Mouse (Mus musculus) gonadal fat pad, adult 2 months (tissue): ENCODE measurements at regions not wholly inside any gene's neighbourhood (a gene's known extent, or its start where the extent isn't known, plus 50 kb on each side); places are given as distances from the start of the nearest gene placed in this dataset.
A peak's percentile ranks its signal among the peaks of the same experiment; 100 is the strongest.

Experiments
- DNase-seq: peaks from one replicate; pipeline ENCODE4 v3.0.0-alpha.2; 2012; ENCODE audit warnings: low read depth

DNA sequence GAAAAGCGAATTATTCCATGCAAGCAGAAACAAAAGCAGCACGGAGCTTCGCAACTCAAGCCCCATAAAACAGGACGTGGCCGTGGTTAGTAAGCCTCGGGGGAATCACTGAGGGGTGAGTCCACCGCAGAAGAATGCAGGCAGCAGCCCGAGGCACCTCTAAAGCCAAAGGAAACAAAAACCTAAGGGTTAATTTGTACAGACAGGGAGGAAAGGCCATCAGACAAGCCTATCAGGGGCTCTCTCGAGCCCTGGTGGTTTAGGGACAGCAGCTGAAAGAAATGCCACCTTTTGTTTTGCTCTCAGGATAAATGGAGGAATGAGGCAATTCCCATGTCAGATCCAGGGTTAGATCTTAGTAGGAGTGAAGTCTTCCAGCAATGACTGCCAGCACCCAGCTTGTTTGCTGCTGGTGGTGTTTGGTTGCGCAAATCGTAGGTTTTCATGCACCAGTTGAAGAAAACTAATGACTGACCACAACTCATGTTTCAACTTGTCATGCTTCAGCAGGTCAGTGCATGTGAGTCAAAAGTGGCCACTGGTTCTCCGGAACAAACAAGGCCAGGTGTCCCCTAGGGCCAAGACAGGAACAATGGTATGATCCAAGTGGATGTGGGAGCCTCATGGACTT lies 173.9 kb upstream of the Dapk1 start:
- DNase-seq, result peak; percentile 97

DNA sequence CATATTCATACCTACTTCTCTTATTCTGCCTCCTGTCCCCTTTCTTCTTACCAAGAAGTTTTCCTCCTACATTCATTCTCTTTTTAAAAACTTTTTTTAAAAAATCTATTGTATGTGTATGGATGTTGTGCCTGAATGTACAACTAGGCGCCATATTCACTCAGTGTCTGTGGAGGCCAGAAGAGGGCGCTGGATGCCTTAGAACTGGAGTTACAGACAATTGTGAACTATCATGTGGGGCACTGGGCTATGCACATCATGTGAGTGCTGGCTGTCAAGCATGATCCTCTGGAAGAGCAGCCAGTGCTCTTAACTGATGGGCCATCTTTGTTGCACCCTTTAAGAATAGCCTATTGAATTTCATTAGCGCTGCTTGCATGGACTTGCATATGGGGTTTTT lies 172.6 kb upstream of the Dapk1 start:
- no peak for DNase-seq

DNA sequence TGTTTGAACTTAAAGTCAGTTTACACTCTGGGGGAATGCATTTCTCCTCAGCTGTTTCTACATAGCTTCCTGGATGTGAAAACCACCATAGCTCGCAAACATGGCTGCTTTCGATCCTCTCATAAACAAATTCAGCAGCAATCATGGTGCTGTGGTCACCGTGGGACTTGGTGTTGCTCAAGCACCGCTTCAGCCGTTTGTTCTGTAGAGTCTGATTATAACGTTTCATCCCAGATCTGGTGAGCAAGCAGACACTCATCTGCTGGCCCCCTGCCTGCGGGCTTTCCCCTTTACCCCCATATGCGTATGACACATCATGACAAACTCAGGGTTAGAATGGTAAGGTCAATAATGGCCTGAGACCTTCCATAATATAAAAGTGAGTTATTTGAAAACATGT lies 170.3 kb upstream of the Dapk1 start:
- no peak for DNase-seq

DNA sequence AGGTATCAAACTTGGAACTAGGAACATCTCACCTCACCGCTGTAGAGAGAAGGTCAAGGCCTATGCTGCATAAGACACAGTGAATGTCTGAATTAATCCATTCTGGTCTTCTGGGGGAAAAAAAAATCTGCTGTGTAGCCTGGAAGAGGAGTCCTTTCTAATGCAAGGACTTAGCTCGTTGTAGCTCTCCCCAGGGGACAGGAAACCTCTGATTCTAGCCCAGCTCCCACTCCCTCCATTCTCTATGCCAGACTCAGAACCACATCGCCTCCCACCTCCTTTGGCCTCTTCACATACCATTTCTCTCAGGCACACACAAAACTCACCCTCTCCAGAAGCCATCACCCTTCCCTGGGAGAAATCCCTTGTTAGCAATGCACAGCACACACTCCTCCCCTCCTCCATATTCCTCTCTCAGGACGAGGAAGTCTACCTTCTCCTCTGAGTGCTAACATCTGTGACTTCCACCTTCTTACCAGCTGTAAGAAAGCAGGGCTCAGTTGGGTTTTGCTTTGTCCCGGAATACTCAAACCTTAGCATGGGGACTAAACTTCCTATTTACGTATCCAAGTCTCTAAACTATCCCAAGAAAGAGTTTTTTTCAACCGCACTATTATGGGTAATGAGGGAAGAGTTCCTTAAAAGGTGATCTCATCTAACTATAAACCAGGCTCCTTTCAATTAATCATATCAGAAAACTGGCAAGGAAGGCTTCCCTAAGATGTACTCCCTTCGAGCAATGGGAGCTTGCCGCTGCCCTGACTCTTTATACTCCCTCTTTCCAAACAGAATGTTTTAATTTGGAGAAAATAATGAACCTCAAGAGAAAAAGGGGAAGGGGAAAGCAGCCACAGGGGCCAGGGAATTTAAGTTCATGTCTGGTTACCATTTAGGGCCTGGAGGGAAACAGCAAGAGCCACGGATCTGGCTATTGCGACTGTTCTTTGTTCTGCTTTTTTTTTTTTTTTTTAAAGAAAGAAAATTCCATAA lies 167.2 kb upstream of the Dapk1 start:
- DNase-seq, result no peak

DNA sequence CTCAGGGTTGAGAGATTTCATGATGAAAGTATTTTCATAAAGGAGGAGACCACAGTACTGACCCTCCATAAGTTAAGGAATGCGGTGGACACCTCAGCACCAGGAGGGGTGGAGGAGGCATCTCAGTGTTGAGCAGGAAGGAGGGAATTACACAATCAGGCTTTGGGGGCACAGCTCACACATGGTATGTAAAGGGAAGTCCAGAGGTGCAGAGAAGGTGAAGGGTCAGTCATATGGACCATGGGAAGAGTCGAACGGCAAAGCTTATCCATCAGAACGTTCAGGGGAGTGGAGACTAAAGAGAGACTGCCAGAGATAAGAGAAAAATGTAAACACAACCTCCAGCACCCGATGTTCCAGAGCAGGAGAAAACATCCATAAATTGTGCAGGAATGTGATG lies 166.4 kb upstream of the Dapk1 start:
- DNase-seq, result no peak

DNA sequence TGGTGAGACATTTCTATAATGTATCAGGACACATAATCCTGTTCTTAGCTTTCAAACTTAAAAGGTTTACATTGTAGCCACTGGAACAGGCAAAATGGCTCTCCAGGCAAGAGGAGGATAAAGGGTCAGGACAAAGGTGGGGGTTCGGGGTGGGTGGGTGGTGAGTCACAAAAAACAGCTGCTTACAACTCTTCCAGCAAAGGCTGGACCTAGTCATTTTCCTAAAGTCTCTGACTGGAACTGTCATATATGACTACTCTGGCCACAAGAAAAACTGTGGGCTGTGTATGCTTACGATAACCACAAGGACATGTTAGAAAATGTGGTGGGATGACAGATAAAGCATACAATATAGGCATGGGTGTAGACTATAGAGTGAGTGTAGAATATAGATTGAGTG lies 163.6 kb upstream of the Dapk1 start:
- DNase-seq, result no peak

DNA sequence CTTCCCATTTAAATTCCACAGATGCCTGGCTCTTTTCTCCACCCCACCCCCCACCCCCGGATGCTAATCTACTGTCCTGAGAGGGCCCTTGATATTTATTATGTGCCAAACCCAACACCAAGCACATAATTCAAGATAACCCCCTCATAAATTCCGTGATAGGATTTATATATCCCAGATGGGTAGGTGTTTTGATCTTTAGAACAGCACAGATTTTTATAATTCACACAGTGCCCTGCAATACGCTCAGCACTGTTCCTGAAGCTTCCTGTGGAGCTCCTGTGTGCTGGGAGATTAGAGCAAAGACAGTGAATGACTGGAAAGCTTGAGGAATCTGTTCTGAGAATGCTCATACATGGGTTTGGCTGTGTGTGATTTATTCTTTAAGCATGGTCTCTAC lies 161.2 kb upstream of the Dapk1 start:
- no peak for DNase-seq

DNA sequence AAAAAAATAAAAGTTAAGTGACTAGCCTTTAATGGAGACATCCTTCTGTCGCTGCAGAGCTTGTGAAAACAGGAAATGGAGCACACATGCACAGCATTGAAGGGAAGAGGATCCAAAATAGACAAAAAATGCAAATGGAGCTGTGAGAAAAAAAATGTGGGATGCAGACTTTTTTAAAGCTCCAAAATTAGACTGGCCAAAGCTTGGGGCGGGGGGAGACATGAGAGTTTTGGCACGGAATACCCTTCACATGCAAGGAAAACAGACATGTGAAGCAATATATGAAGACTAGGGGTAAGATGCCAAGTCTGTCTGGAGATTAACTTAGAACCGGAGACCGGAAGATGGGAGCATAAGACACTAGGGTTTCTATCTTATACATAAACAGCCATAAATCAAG lies 156.6 kb upstream of the Dapk1 start:
- no peak for DNase-seq

DNA sequence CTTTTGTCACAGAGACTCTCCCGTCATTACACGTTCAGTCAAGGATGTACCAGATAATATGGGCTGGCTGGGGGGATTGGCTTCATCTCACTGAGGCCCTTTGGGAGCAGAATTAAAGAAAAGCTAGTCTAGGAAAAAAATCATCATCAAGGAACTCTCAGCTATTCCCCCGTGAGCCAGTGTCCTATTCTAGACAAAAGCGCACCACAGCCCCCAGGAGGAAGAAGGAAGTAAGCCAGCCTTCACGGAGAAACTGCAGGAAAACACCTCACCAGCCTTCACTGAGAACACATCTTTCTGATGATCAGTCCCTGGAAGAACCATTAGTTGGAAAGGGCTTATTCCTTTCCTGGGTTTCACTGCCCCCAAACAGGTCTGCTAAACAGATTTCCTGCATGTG lies 154.8 kb upstream of the Dapk1 start:
- no peak for DNase-seq

DNA sequence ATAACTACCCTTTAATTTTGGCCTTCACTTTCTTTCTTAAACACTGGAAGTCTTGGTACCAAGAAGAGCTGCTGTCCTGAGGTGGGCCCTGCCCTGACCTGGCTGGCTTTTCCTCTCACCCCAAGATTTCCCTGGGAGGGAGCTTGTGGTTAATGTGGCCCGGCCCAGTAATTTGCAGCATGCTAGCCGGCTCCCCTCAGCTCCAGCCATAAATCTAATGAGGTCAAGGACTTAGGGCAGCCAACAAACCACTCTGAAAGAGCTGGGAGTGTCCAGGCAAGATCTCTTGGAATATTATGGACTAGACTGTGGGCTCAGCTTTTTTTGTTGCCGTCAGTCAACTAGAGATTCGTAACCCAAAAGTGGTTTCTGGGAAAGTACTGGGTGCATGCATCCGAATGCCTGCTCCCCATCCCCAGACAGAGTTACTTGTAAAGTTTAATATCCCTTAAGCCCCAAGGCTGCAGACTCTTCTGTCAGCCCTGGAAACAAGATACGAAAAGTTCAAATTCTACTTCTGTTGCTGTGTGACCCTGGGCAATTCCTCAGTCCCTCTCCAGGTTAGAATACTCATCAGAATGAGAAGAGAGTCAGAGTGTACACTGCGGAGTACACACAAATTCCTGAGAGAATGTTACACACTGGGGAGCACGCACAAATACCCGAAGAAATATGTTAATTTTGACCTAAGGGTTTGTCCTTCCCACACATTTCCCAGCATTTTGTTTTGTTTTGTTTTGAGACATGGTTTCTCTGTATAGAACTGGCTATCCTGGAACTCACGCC lies 150.8 kb upstream of the Dapk1 start:
- no peak for DNase-seq

DNA sequence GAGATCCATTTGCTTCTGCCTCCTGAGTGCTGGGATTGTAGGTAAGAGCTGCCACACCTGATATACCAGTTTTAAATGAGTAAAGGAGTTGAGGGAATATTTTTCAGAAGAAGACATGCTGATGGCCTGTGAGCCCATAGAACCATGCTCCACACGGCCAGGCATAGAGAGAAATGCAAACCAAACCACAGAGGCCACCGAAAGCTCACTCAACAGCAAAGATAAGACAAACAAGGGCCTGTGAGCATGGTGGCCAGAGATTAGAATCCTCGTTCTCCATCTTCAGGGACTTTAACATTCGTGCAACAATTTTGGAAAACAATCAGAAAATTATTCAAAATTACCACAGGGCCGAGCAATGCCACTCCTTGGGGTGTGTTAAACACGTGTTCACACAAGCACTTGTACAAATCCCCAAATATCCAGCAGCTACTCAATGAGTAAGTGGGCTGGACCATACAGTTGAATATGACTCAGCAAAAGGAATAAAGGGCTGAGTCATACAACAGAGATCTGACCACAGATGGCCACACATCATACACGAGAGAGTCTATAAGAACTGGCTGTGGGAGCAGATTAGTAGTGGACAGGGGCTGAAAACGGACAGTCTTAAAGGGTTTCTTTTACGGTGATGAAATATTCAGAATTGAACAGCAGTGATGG lies 147.8 kb upstream of the Dapk1 start:
- DNase-seq, result no peak

DNA sequence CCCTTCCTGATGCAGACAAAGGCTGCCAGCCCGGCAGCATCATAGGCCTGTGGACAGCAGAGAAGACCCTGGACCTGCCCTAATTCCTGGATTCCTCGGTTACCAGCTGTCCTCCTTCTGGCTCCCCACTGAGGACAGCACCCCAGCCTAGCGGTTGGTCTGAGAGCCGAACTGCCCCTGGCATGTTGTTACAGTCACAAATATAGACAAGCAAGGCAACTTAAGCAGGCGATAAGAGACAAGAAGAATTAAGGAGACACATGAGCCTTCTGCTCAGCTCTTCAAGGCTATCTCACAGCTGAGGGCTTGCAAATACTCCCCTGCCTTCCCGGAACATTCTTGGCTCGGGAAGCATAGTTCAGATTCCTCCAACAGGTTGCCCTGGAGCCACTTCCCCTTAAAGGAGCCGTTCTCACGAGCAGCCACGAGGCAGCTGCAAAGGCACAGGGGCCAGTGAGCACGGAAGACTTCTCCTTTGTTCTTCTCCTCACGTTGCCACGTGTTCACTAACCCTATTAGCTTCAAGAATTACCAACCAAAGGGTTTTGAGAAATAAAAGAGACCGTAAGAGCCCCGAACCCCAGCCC lies 146.6 kb upstream of the Dapk1 start:
- DNase-seq, result no peak

DNA sequence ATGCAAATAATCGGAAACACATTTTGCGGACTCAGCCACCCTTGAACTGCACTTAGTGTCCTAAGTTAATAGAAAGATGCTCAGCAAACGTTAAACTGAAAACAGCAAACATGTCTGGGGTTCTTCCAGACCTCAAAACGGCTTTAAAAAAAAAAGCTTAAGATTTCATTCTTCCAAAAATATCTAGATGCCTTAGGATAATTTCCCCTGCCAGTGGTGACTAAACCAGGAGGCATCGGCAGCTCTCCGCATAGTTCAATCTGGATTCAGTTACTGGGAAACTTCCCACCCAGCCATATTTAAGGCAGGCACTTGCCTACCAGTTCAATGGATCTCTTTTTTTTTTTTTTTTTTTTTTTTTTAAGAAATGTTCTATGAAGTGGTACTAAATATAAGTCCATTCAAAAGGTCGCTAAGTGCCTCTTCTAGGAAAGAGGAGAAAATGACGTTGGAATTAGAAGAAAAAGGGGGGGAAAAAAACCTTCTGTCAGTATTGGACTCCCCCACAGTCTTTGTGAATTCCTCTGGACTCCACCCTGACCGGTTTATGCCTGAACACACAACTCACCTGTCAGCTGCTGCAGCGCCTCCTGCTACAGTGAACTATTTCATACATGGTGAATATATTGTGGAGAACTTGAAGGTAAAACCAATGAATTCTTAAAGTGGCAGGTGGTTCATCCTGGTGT lies 145.7 kb upstream of the Dapk1 start:
- DNase-seq, result no peak

DNA sequence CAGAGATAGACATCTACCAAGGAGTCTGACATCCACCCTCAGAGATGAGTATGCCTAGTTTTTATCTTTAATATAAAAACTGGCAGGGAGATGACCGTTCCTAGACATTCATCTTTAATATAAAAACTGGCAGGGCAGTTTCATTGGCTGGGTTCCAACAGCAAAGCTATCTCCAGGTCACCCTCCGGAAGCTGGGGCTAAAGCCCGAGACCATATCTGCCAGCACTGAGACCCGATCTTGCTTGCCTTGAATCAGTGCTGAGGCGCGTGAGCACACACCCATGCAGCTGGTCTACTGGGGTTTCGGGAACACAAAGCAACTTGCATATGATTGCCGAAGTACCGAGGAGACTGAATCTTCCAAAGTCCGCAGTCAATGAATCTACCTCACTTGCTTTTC lies 144.5 kb upstream of the Dapk1 start:
- no peak for DNase-seq

DNA sequence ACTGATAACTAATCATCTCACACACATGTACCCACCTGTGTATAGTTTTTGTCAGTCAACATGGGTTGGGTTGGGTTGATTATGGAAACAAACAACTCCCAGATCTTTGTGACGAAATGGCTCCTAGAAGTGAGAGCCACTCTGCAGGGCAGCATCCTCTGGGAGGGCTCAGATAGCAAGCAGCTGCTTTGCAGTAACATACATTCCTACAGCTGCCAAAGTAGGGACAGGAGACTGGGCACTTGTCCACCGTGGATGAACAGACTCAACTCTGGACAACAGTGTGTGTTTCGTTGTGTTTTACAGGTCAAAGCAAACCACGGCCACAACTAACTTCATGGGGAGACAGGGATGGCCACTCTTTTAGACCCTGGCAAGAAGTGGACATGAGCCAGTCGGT lies 142.7 kb upstream of the Dapk1 start:
- no peak for DNase-seq

DNA sequence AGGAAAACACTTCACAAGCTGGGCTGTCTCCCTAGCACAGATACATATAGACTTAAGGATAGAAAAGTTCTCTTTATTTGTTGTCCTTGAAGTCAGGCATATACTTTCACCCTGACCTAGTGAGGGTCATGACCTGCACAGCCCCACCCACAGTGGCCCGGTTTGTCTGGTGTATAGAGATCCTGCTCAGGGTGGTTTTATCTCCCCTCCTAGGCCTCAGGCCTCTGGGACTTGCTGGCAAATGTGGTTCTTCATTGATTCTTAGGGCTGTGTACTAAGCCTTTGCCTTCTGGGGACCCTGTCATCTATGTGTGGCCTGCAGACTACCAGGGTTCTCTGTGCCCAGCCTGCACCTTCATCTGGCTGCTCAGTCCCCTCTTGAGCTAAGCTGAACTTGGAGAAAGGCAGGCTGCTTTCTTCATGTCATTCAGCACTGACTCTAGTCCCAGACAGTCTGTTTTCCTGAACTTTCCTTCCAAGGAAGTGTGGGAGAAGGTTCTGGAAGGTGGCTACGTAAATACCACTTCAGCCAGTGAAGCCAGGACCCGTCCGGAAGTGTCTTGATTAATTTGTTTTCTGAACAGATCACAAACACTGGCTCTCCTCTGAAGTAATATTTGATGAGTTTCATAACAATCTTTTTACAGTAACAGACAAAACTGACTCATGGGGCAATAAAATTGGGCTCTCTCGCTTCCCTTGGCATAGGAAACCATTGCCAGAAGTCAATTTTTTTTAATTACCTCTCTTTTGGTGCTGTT lies 135.0 kb upstream of the Dapk1 start:
- DNase-seq, result no peak

DNA sequence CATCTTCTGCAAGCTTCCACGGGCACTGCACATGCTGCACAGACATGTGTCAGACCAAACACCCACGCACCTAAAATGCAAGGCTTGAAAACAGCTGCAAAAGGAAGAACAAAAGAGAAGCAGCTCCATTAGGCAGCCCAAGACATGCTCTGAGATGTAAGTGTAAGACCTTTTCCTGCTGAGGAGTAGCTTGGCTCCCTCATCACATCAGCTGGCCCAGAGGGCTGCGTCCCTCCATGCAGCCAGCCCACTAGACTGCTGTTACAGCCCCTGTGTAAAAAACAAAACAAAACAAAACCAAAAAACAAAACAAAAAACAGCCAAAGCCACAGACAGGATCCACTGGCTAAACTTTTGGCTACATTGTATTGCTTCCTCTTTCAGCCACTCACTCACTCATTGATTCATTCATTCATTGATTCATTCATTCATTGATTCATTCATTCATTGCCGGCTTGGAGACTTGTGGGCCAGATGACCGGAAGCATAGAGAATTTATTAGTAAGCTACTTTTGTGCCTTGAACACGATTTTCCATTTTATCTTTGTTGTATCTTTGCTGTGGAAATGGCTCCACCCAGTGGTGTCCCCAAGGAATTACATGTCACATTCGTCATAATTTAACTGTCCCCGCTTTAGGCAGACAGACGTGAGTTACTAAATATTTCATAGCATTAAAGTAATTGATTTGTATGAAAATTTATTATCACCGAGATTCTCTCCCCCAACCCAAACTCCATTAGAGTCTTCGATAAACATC lies 133.7 kb upstream of the Dapk1 start:
- no peak for DNase-seq

DNA sequence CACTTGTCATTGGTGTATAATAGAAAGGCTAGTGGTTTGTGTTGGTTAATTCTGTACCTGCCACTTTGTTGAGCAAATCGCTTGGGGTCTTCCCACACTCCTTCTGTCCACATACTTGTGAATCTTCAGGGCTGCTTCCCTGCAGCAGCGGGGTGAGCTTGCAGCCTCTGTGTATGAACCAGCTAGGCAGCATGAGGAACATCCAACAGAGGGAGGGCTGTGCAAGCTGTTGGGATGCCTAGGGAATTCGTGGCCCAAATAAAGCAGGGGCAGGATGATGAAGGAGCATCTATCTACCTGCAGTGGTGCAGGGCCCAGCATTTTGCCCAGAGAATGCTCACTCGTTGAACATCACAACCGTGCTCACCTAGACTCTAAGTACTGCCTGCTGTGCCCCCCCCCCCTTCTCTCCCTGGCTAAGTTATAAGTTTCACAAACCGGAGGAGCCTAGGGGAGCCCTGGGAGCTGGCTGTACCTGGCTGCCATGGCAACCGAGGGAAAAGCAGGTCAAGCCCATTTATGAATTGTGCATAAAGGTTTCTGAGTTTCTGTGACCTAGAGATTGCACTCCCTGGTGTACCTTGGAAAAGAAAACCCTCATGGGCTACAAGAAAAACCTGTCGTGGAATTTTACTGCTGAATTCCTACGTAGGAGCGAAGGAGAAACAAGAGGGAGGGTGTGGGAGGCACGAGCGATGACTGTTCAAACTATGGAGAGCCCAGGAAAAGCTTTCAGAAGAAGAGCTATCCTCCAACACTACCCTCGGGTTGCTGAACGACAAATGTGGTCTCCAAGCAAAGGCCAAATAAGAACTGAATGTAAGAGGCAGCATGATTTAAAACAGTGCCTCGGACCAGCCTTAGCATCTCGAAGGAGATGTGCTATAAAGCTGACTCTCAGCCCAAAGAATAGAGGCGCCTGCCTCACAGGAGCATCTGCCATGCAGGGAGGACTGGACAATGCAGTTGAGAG lies 131.0 kb upstream of the Dapk1 start:
- DNase-seq, result no peak
